Mouse (Mus musculus): Measurements from ENCODE around the gene Irf2bp2. TPM values are rescaled to one million over a fixed set of nuclear protein-coding genes. Genes with fewer than 3 reads are reported as not detected.

Gene Irf2bp2
- total RNA-seq (2023), result 100 to 1,000 TPM; 167 to 169 TPM

GRCm38 (mm10) chr8:126593889-126594480, at the start of gene Irf2bp2:
Gene Irf2bp2, minus strand, starts transcription at chr8:126593986.

Other genes with a start within 250 kb of the Irf2bp2 start
- gene Coa6, start 171.5 kb downstream of the Irf2bp2 start, total RNA-seq (2023), result 10 to 100 TPM; 10.0 to 15.1 TPM
- 1 to 10 TPM; 2.9 to 3.2 TPM for gene Tarbp1, start 118.9 kb downstream of the Irf2bp2 start, total RNA-seq (2023)